Mouse (Mus musculus): ENCODE measurements around the gene Aak1.

GRCm38 (mm10) chr6:86997360-86997759, 148.0 kb downstream of the Aak1 start:
- TF ChIP-seq CTCF (IDR thresholded peaks at IDR 0.05; ENCODE audit: borderline replicate concordance, control insufficient read depth, extremely low read depth, insufficient read depth, low read length, poor library complexity) (no peak), POLR2A (IDR thresholded peaks at IDR 0.05; ENCODE audit: control insufficient read depth, extremely low read depth, insufficient read depth, low read length, poor library complexity) (no peak)

Data from thymus, adult 2 months (tissue).